Mouse (Mus musculus) adrenal gland (tissue): ENCODE measurements around the gene Itga4.

Source experiments
- intact Hi-C: fragments of 180-260 bp; cut with DNase I; formaldehyde crosslinking; loops from one replicate; pipeline ENCODE4 v1.15.1; 2025

Itga4 gene

DNA sequence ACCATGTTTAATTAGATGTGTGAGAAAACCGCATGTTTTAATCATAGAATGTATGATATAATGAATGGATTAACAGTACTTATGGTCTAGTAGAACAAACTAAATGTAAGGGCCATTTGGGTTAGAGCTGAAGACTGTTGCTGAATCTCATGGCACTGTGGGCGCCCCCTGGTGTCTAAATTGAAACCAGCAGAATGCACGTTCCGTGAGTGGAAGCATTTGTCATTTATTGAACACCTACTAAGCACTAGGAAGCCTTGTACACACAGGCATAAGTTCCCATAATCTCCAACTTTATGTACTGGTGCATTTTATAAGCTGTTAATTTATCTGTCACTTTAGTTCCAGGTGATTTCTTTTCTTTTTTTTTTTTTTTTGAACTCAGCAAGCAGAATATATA lies 10.4 kb downstream of the Itga4 start:
- intact Hi-C loops, result loop anchor here (2.0 to 10.0 kb wide), 2 partner anchors 307 to 1221 kb away; no protein-coding TSS in a partner anchor

DNA sequence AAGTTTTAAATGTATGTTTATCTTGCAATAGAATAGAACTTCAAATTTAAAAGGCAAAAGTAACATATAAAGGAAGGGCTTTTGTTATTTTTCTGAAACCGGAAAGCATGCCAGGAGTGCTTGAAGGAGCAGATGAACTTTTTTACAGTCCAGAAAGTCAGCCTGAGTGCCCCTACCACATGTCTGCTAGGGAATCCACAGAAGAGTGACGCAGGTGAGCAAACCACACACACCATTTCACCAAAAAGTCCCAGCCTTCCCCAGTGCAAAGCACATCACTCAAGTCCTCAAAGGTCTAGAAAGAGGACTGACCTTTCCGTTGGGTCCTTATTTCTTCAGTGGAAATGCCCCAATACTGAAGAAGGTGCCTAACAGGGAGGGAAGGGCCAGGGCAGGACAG lies 11.3 kb downstream of the Itga4 start:
- intact Hi-C loops, result loop anchor here (10.0 kb wide), 1 partner anchor 1222 kb away; no protein-coding TSS in a partner anchor

DNA sequence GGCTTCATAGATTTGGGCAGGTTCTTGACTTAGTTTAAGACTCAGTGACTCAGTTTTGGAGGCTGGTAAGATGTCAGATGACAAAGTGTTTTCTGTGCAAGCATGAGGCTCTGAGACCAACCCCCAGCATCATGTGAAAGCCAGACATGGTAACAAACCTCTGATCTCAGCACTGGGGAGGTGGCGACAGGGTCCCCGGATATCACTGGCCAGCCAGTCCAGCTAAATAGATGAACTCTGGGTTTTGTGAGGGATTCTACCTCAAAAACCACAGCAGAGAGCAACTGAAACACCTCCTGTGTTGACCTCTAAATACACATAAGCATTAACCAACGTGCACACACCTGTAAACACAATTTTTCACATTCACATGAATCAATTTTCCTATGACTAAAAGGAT lies 12.0 kb downstream of the Itga4 start:
- intact Hi-C loops, result loop anchor here (10.0 kb wide), 1 partner anchor 1222 kb away; no protein-coding TSS in a partner anchor

DNA sequence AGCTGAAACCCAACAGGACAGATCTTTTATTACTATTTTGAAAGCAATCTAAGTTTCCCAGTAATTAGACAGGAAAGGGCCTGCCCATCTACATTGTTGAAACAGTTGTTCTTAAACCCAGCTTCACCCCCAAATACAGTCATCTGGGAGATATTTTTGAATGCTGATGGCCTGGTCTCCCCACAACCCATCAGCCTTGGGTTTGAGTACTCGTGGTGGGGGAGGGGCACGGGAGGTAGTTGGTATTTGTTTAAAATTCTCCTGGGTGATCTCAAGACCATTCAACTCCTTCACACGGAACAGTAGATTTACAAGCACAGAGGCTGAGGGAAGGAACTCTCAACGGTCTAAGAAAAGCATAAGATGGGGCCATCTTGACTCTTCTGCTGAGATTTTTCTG lies 13.6 kb downstream of the Itga4 start:
- intact Hi-C loops, result loop anchor here (10.0 kb wide), 1 partner anchor 1224 kb away; no protein-coding TSS in a partner anchor

DNA sequence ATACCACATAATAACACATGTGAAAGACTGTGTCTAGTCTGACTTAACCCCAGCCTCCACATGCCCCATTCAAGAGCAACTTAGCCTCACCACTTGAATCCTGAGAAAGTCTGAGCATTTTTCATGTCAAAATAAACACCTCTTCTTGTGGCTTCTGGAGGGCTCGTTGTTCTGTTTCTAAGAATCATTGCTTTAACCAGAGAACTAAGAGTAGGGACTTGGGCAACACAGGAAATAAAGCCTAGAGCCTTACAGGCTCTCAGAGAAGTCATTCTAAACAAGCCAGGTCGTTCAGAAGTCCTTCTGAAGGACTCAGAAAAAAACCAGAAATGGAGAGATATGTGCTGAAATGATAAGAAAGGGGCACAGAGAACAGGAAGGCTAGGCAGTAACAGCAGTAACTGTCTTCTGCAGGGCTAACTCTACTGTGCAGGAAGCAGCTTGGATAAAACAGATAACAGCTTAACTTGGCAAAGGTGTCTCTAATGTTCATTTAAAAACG lies 14.9 kb downstream of the Itga4 start:
- intact Hi-C loops, result no loop called here

DNA sequence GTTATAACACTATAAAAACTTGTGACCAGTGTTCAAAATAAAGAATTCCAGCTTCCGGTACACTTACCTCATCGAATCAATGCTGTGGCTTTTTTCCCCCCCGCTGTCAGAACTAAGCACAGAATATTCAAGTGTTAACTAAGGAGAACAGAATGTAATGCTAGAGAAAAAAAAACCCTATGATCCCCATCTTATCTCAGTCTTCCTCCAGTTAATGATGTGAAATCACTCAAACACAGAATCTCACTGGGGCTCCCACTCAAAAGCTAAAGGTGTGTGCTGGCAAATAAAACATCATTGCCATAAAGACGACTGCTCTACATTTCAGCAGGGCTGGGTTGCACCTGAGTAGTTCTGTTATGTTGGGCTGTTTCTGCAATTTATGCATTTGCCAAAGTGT lies 16.6 kb downstream of the Itga4 start:
- intact Hi-C loops, result no loop called here

DNA sequence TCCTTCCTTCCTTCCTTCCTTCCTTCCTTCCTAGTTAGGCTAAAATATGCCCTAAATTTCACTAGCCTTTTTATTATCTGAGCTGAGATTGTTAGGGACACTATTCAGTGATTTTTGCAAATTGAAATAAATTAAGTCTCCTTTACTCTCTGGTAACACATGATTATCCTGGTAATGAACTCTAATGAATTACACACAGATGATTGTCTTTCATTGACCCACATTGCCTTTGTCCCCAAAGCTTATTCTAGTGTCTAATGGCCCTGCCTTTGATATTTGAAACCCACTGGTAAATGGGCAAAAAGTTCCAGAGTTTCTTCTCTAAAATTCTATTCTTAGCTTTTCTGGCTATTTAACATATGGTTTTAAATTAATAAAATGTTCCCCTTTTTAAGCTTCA lies 23.4 kb downstream of the Itga4 start:
- intact Hi-C loops, result no loop called here

DNA sequence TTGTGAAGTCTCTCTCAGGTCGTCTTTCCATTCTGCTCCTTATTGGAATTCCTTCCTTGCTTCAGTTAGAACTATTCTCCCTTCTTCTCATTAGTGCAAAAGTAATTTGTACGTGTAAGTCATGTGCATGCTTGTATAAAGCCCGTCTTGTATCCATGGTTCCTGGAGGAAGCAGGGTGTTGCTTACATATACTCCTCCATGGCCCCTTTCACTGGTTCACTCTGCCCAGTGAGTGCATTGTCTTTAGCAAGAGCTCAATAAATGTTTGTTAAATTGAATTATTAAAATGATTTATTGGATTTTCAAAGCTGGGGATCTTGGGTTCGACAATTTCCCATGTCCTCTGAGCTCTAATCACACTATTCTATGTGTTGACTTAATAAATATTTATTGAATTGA lies 29.0 kb downstream of the Itga4 start:
- intact Hi-C loops, result no loop called here

DNA sequence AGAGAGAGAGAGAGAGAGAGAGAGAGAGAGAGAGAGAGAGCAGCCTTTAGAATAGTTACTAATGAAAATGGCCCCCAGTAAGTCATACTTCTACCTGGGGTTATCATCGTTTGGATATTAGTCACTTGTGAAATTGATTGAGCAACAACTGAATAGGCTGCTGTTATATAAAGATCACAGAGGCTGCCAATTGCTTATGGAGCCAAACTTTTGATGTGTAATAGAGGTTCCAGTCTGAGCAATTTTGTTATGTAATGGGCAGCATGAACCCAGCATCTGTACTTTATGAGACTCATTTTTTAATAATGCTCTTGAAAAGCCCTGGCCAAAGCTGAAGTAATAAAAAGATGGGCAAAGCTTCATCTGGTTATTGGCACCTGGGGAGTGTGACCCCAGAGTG lies 34.9 kb downstream of the Itga4 start:
- intact Hi-C loops, result no loop called here

DNA sequence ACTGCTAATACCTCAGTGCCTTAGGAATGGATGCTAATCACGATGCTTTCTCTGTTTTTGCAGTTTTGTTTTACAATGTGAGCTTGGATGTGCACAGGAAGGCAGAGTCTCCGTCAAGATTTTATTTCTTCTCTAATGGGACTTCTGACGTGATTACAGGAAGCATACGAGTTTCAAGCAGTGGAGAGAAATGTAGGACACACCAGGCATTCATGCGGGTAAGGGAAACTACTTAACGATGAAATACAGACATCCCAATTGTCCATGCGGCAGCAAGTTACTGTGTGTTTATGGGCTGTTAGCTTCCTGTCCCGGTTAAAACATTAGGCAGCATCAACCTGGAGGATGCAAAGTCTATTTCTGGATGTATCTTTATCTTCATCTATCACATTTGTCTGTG lies 36.7 kb downstream of the Itga4 start:
- intact Hi-C loops, result no loop called here

DNA sequence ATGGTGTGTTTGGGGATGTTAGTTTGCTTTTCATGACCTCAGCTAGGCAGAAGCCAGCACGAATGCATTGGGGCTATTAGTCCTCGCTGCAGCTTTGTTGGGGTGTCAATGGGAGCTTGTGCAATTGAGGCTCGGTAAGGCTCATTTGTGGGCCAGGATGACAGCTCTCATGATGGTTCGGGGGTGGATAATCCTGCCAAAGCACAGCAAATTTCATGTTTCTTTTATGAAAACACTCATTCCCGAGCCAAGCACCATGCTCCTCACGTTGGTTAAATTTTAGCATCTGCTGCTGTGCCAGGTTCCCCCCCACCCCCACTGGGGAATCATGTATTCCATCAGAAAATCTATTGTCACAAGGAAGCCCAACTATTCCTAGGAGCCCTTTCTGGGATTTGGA lies 37.2 kb downstream of the Itga4 start:
- intact Hi-C loops, result no loop called here

DNA sequence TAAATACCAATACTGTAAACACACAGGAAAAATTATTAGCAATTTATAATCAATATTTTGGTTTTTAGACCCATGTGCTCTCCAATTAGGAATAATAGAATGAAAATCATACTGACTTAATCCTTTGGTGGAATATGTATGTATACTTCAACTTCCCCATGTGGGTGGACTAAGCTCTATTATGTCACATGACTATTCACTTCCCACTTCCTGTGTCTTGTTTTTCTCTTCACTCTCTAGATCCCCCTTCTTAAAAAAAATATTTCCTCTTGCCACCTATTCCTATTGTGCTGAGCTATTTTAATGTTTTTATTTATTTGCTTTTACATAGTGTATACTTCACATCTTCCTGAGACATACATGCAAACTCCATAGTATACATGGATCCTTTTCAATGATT lies 47.2 kb downstream of the Itga4 start:
- intact Hi-C loops, result no loop called here

DNA sequence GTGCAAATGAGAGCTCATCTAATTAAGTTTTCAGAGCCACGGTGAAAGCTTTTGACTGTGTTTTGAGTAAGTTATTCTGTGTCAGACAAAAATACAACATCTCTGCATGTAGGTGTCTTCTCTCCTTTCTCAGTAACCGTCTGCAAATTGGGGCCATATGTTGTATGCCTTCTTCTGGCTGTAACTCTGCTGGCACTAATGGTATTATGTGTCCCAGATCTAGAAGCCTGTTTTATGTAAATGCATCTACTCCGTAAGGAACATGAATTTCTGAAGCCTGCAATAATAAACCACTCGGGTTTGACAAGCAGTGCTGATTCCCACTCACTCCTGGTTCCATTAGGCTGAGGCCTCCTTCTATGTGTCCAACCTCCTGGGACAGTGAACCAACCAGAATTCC lies 52.3 kb downstream of the Itga4 start:
- intact Hi-C loops, result no loop called here

DNA sequence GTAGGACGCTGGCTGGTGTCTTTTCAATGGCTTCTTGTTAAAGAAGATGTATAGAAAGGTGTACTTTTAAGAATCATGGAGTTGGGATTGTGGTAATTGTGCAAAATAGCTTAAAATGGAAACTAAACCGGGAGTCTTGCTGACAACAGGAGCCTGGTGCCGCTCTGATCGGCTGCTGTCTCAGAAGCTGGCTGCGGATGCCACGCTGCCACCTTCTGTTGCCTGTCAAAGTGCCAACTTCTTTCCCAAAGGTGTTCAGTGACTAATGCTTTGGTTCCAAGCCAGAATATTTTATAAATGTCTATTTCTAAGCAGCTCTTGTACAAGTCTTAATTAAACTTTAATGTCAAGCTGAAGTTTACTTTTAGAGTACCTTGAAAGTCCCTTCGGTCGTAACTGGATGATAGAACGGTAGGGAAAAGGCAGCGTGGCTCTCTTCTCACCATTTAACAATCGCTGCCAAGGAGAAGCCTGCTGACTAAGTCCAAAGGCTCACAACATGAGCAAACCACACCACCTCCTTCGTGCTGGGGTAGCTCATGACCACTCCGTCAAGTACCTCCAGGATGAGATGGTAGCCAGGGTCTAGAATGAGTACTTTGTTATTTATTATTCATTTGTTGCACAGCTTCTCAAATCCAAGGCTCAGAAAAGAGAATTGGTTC lies 54.4 kb downstream of the Itga4 start:
- intact Hi-C loops, result no loop called here

DNA sequence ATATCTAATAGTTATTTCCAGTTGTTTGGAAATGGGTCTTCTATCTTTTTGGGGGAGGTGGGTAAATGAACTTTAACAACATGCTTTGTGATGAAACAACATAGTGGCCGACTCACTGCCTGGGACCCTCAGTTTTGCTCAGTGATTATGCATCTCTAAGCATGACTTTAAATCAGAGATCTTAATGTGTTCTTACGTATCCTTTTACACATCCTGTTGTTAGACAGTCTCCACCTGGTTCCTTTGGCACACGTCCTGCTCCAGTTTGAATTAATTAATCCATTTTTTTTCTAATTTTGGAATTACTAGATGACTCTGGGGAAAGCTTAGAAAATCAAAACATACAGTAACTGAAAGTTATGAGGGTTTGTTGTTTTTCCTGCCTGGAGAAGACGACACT lies 57.3 kb downstream of the Itga4 start:
- intact Hi-C loops, result no loop called here

DNA sequence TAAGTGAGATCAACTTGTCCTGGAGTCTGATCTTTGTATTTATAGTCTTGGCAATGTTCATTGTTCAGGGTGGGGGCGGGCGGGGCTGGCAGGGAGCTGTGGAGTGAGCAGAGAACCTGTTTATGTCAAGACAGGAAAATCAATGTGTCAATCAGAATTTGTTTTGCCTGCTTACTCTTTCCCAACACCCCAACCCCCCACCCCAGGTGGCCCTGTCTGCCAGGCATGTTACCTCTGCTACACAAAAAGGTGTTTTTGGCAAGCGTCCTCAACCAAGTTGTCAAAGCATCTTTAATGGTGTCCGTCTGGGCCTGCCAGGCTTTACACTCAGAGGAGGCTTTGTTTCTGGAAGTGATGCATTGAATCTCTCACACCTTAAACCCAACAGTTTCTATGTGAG lies 59.9 kb downstream of the Itga4 start:
- intact Hi-C loops, result no loop called here

DNA sequence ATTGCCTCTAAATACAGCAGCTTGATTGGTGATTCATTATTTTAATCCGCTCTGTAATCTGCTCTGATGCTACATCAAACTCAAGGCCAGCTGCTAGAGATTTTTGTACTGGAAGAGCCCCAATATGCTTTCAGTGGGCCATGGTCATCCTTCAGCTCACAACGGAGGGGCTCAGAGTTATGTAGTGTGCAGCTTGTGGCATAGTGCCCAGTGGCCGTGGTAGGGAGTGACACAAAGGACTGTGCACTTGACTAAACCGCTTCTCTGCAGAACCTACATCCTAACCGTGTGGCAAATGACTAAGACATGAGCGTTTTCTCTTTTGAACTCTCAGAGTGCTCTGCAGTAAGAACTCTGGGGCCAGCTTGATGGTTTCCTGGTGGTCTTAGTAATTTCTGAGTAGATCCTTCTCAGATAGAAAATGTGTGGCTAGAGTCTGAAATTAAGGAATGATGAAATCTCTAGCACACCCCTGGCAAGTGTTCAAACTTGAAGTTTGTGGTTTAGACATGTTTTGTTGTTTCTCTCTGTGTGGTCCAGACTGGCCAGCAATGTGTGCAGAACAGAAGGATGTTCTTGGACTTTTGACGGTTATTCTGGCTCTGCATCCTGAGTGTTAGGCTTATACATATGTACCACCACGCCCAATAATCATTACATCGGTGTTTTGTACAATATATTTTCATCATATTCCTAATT lies 61.1 kb downstream of the Itga4 start:
- intact Hi-C loops, result no loop called here

DNA sequence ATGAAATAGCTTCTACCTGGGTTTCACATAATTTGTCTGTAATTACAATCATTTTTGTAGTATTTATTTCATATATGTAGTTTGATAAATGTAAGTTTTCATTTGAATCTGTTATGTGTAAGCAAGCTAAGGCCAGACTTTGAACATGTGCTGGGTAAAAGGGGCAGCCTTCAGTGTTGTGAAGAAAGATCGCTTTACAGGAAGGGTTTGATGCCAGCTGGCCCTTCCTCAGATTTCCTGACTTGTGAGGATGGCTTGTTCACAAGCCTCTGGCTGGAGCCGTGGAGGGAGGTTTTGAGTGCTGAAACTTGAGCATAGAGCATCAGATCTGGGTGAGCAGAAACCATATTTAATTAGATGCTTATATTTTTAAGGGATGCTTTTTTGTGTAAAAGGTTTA lies 72.9 kb downstream of the Itga4 start:
- intact Hi-C loops, result no loop called here

DNA sequence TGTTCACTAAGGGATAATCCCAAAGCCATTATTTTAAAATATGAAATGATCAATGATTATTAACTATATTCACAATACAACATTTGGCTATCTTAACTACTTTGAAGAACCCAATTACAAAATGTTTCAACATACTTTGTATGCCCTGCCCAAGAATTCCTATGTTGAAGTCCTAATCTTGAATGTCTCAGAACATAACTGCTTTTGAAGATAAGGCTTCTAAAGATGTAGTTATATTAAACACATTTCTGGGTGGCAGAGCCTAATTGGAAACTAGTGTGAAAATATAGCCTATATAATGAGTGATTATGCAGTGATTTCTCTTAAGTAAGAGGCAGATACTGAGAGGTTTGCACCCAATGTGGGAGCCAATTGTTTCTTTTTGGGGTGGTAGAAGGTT lies 79.4 kb downstream of the Itga4 start:
- intact Hi-C loops, result no loop called here

DNA sequence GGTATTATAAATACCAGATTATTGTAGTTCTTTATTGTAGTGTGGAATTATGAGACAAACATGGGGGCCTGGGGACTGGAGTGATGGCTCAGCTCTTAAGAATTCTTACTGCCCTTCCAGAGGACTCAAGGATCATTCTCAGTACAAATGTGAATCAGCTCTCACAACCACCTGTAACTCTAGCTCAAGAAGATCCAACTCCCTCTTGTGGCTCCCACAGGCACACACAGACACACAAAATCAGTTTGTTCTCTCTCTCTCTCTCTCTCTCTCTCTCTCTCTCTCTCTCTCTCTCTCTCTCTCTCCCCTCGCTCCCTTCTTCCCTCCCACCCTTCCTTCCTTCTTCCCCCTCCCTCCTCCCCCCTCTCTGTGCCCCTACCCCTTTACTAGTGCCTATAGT lies 80.9 kb downstream of the Itga4 start:
- intact Hi-C loops, result no loop called here

DNA sequence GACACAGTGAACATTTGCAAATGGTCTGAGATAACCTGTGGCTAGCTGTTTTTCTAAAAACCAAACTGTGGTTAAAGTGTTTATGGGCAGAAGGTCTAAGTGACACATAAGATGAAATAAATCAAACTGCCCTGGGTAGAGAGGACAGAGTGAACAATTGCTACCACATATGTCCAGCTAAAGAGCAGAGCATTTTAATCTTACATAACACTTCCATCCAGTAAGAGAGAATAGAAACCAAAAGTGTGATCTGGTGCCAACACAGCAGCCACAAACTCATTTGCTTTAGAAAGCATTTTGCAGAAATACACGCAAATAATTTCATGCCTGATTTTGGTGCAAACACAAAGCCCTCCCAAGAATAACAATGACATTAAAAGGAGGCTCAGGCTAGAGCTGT lies 83.8 kb downstream of the Itga4 start:
- intact Hi-C loops, result no loop called here

DNA sequence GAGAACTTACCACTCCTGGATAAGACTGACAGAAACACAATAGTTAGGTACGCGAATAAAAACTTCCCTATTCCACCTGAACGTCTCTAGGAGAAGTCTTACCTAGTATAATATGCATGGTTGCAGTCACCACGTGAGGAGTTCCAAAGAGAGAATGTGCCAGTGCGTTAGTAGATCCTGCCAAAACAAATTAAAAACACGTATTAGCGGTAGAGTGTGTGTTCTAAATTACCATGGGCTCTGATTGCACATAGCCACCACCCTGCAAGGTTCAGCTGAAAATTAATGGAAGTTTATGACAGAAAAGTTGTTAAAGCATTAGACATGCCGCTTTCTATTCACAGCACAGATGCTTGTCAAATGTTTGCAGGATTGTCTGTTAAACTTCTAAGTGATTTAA lies 87.9 kb downstream of the Itga4 start:
- intact Hi-C loops, result no loop called here
